Mouse (Mus musculus) large intestine, adult 2 months (tissue): Measurements from ENCODE around the gene Usp5. TPM values are rescaled to one million over a fixed set of nuclear protein-coding genes. Genes with fewer than 3 reads are reported as not detected.
A peak's percentile ranks its signal among the peaks of the same experiment; 100 is the strongest.
"Not testable (repeated sequence)": the region's sequence is repeated elsewhere in the genome, so short reads cannot be mapped to it uniquely, and the experiment has no call there.

Source experiments
- DNase-seq: peaks from one replicate; pipeline ENCODE4 v3.0.0-alpha.2; 2012; ENCODE audit warnings: low read depth, low spot score
- WGBS: fragments of 180-500 bp; shearing (Covaris S2); methylation state at CpG from one replicate; pipeline ENCODE4 v1.1.7; 2018; 5-methylcytosine and 5-hydroxymethylcytosine counted together
- polyA plus RNA-seq: library from polyadenylated mRNA; depleted of rRNA; stranded (reverse); fragments of >200 nt; gene quantifications from 2 replicates; pipeline ENCODE4 v1.2.3, GENCODE M21; 2012

The Usp5 gene
- polyA plus RNA-seq, 1 experiment = 58.3 TPM

DNA sequence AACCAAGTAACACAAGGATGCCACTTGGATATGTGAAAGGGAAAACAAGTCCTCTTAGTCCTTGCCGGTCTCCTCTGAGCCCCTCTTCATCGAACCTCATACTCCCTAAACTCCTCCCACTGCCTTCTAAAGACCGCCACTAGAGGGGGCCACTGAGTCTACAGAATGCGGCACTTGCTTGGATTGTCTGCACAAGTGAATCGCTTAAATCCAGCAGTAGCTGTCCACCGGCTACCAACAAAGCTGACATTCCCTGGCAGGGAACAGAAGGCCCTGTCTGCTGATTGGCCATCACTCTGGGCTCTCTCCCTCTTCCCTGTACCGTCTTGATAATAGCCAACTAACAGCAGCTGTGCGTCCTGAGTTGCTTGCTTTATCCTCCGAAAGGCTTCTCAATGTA, 18.0 kb upstream of the Usp5 start:
- 16% methylated on average over 9 of the region's 9 CpGs for WGBS
- DNase-seq = peak; percentile 70

DNA sequence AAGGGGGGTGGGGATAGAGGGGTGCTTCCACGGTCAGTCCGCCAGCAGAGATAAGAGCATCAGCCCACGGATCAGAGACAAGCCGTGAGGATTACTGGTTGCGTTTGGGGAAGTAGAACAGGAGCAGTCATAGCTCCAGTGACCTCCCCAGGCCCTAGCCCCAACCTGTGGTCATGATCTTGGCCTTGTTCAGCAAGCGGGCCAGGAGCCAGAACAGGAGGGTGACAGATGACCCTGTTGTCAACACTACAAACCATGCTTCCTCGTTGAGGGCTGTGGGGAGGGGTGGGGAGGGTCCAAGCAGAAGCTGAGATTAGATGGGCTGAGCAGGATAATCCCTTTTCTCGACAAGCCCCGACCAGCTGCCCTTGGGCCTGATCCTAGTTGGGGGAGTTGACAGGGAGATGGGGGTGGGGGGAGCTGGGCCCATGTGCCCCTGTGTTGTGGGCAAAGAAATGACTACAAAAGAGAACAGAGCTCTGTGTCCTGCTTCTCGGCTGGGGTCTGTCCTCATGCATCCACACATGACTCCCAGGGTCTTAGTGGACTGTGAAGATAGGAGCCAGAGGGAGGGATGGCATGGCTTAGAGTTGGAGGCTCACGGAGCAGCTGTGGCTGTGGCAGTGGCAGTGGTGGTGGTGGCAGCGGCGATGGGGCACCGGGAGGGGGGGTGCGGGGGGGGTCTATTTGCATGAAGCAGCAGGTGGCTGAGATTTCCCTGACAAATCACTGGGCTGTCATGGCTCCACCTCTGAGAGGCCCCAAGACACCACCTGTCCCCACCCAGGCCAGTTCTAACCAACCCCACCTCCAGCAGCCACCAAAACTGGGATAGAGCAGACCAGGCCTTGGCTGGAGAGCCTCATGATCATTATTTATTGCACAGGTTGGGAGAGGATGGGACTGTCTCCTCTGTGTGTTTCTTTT, 11.2 kb upstream of the Usp5 start, which contains the start of gene Gnb3:
Gnb3 (minus strand) TSS at position 35 of the 927 bp plus-strand sequence.
- WGBS = 42% methylated on average over 15 of the region's 15 CpGs
- DNase-seq = no peak

- 23% methylated on average over 8 of the region's 8 CpGs for WGBS
Measured at GRCm38 (mm10) chr6:124839805-124840204, 10.5 kb upstream of the Usp5 start.

GRCm38 (mm10) chr6:124836411-124836810, 7.1 kb upstream of the Usp5 start:
- DNase-seq = no peak
- WGBS = 57% methylated on average over 7 of the region's 7 CpGs

More at GRCm38 (mm10) chr6:124839805-124840204, 10.5 kb upstream of the Usp5 start:
- DNase-seq = no peak

GRCm38 (mm10) chr6:124835531-124835930, 6.2 kb upstream of the Usp5 start:
- DNase-seq = no peak
- 81% methylated on average over 10 of the region's 10 CpGs for WGBS

DNA sequence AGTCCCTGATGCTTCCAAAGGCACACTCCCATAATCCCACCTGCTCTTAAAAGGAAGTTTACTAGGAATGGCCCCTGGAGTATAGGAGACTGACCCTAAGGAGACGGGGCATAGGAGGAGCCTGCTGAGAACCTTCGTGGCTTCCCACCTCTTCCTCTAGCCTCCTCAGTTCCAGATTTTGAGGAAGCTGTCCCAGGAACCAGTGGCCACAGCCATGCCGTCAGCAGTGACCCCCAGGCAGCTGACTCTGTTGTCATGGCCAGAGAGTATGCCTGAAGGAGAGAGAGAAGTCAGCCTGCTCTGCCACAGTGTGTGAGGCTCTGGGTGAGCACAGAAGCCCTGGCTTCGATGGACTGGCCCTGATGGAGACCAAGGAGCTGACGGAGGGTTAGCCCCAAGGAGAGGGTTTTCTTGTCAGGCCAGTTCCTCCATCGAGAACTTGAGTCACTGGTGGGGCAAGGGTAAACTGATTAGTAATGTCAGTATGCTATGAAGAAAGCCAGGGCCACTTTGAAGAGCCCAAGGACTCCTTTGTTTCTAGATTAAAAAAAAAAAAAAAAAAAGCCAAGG, 5.3 kb upstream of the Usp5 start:
- WGBS = 76% methylated on average over 6 of the region's 6 CpGs
- DNase-seq = no peak

DNA sequence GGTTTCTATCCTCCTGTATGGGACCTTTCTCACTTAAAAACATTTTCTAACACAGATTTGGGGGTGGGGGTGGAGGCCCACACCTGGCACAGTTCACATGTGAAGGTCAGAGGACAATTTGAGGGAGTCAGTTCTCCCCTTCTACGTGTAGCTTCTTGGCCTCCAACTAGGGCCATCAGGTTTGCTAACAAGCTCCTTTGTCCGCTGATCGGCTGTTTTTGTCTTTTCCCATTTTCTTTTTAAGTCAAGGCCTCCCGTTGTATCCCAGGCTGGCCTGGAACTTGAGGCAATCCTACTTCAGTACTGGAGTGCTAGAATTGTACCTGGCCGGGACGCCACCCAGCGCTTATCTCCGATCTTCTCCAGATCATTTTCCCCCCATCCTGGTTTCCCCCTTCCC, 2.4 kb upstream of the Usp5 start:
- 93% methylated on average over 8 of the region's 8 CpGs for WGBS
- no peak for DNase-seq

- 95% methylated on average over 4 of the region's 4 CpGs for WGBS
- not testable (repeated sequence) for DNase-seq
Measured at GRCm38 (mm10) chr6:124831199-124831598, 1.9 kb upstream of the Usp5 start.

GRCm38 (mm10) chr6:124829799-124830700, 766 bp upstream of the Usp5 start:
- DNase-seq = peak; percentile 87
- under 1% methylated on average over 38 of the region's 38 CpGs for WGBS

- WGBS = 15% methylated on average over 10 of the region's 10 CpGs
- DNase-seq = no peak
Measured at GRCm38 (mm10) chr6:124828101-124828592, 1.1 kb downstream of the Usp5 start.

DNA sequence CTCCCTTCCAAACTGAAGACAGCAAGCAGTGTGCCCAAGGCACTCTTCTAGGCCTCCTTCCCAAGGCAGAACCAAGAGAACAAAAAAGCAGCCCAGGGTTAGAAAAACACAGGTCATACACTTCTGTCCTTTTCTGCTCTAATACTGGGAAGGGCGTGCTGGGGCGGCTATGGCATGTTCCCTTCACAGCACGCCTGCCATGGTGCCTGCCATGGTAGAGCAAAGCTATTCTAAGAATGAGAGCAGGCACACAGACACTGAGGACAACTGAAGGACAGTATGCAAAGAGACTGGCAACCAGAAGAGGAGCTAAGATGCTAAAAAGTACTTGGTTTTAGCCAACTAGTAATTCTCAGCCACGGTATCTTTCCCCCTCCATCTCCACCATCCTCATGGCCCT, 7.2 kb downstream of the Usp5 start:
- no peak for DNase-seq
- 94% methylated on average over 4 of the region's 4 CpGs for whole genome bisulfite sequencing

DNA sequence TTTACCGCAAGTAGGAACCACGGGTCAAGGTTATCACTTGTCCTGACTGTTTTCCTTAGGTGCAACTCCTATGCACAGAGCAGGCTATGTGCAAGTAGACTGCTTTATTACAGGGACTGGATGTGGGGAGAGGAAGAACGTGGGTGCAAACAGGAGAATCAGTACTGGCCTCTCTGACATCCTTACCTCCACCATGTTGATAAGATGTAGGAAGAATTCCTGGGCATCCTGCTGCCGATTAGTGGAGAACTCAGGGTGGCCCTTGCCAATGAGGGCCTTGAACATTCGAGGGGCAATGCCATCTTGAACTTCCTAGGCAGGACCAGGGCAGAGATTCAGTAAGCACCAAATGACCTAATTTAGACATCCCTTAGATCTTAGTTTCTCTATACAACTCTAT, 8.4 kb downstream of the Usp5 start:
- 90% methylated on average over 5 of the region's 5 CpGs for WGBS
- DNase-seq = no peak

GRCm38 (mm10) chr6:124817971-124818370, 11.3 kb downstream of the Usp5 start:
- no peak for DNase-seq
- 84% methylated on average over 8 of the region's 8 CpGs for WGBS

DNA sequence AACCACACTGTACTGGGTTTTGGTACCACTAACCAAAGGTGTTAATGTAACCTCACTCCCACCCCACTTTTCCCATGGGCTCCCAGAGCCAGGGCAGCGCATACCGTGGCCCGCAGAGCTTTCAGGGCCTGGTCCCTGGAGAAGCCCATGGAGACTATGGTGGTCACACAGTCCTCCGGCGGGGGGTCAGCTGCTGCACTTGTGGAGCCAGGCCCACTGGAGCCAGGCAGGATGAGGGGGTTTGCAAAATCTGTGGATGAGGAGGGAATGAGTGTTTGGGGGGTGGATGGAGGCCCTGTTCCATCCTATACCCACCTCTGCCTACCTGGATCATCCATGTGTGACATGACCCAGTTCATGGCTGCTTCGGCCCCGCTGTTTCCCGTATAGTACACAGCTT, 11.7 kb downstream of the Usp5 start:
- WGBS = 95% methylated on average over 8 of the region's 8 CpGs
- no peak for DNase-seq

GRCm38 (mm10) chr6:124817125-124817524, 12.2 kb downstream of the Usp5 start:
- WGBS = 97% methylated on average over 11 of the region's 11 CpGs
- DNase-seq = no peak

DNA sequence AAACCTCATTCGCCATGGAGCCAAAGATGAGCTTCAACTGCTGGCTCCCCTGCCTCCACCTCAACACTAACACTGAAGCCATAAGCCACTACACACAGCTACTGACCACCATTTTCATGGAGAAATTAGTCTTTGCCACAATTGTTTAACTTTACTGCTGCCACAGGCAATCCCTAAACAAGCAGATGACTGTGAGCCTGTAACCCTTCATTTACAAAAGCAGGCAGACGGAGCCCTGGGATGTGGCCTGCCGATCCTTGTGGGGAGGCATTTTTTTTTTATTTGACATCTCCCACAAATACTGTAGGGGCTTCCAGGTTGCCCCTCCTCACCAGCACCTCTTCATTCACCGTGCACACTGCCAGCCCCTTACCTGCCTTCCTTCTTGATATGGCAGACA, 12.7 kb downstream of the Usp5 start:
- 92% methylated on average over 4 of the region's 4 CpGs for WGBS
- DNase-seq = no peak

- DNase-seq = no peak
- 59% methylated on average over 9 of the region's 9 CpGs for WGBS
Measured at GRCm38 (mm10) chr6:124814858-124815774, 14.2 kb downstream of the Usp5 start.

DNA sequence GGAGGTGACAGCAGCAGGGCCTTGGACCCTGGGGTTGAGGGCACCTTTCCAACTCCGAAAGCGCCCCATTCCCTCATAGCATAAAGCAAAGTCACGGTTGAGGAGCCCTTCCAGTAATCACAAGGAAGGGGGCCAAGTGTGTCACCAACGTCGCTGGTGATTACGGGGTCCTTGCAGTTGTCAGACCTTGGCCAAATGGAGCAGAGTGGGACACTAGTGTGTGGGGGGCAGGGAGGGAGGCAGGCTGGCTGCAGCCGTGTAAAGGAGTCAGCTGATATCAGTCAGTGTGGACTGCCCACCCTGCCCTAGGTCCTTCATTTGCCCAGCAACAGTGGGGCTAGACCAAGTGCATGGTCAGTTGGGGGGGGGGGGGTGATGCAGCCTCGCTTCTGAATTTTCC, 14.8 kb downstream of the Usp5 start:
- 26% methylated on average over 8 of the region's 8 CpGs for WGBS
- DNase-seq = no peak

- WGBS = under 1% methylated on average over 22 of the region's 22 CpGs
- no peak for DNase-seq
Measured at GRCm38 (mm10) chr6:124813933-124814332, 15.4 kb downstream of the Usp5 start, which contains the start of gene Tpi1. Gene Tpi1 (minus strand): TSS chr6:124814296.
